Mouse (Mus musculus) bone marrow macrophage, adult 2 months (primary cell): ENCODE results near the gene Hyal3. TPM values are rescaled to one million over a fixed set of nuclear protein-coding genes. Genes with fewer than 3 reads are reported as not detected.

ENCODE experiments used
- H3K27ac ChIP-seq: 2 replicates; pipeline ENCODE4 v1.5.1; 2012; ENCODE audit warnings: low read depth, low read length; ENCODE audit not compliant: insufficient read depth
- H3K4me1 ChIP-seq: 2 replicates; pipeline ENCODE4 v1.6.1; 2012; ENCODE audit warnings: low read length; ENCODE audit not compliant: control insufficient read depth, insufficient read depth
- H3K4me3 ChIP-seq: 2 replicates; pipeline ENCODE4 v1.5.1; 2012; ENCODE audit warnings: mild to moderate bottlenecking, low read length, moderate library complexity; ENCODE audit not compliant: insufficient read depth
- CTCF ChIP-seq: IDR thresholded peaks from 2 replicates; pipeline ENCODE4 v1.5.1; 2012; ENCODE audit warnings: low read depth, mild to moderate bottlenecking, low read length, moderate library complexity
- POLR2A ChIP-seq: IDR thresholded peaks from 2 replicates; pipeline ENCODE4 v1.6.1; 2012; ENCODE audit warnings: mild to moderate bottlenecking, low read depth, low read length, borderline replicate concordance
- polyA plus RNA-seq: library from polyadenylated mRNA; stranded (reverse); fragments of >200 nt; gene quantifications from 2 replicates; pipeline ENCODE4 v1.2.4, GENCODE M21; 2012; ENCODE audit not compliant: missing spikeins, insufficient read depth, insufficient read length

Gene Hyal3
- polyA plus RNA-seq, 1 experiment: 0.29 TPM

DNA sequence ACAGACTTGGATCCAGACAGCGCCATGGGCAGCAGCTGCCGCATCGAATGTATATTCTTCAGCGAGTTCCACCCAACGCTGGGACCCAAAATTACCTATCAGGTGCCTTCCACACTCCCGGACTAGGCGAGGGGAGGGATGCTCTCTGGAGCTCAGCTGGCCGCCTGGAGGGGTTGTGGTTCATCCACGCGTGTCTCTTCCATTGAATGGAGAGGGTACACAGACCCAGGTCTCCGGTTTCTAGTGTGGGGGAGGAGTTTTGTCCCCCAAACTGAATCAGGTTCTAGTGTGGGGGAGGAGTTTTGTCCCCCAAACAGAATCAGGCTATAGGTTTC lies 38.3 kb upstream of the Hyal3 start:
- no peak overlapping the region for H3K27ac ChIP-seq
- peak overlapping the region; percentile 67 for H3K4me3 ChIP-seq
- TF ChIP-seq POLR2A (no peak), CTCF (no peak)
- peaks cover 10% of the 10 kb centered on the region for H3K4me1 ChIP-seq

DNA sequence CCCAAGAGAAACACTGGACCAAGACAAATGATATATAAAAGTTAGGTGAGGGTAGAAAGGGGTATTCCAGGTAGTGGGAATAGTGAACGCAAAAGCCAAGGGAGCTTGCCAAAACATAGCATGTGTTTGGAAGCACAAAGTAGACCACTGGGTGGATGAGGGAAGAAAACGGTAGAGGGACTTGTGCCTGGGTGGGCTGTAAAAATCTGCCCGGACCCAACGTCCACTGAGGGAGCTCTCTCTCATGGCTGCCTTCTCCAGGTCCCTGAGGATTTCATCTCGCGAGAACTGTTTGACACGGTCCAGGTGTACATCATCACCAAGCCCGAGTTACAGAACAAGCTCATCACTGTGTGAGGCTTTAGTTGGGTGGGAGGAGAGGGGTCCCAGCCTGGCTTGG lies 37.9 kb upstream of the Hyal3 start:
- H3K27ac ChIP-seq: no peak overlapping the region
- TF ChIP-seq CTCF (no peak), POLR2A (no peak)
- H3K4me3 ChIP-seq: peak overlapping the region; percentile 67
- peaks cover 14% of the 10 kb centered on the region for H3K4me1 ChIP-seq

DNA sequence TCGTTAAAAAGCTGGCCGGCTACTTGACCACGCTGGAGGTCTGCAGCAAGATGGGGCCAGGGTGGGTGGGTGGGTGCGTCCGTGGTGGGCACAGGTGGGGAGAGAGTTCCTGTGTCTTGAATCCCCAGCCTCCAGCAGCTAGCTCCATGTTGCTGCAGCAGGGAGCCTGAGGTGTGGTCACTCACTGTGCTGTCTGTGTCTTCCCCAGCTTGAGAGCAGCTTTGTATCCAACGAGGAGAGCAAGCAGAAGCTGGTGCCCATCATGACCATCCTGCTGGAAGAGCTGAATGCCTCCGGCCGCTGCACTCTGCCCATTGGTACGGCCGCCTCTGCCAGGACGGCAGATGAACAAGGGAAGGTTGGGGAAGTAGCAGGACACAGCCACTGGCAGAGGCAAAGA lies 37.3 kb upstream of the Hyal3 start:
- Histone ChIP-seq H3K4me3 (no peak overlapping the region), H3K4me1 (peaks cover 19% of the 10 kb centered on the region), H3K27ac (no peak overlapping the region)
- no peak for TF ChIP-seq CTCF
- TF ChIP-seq POLR2A: no peak

DNA sequence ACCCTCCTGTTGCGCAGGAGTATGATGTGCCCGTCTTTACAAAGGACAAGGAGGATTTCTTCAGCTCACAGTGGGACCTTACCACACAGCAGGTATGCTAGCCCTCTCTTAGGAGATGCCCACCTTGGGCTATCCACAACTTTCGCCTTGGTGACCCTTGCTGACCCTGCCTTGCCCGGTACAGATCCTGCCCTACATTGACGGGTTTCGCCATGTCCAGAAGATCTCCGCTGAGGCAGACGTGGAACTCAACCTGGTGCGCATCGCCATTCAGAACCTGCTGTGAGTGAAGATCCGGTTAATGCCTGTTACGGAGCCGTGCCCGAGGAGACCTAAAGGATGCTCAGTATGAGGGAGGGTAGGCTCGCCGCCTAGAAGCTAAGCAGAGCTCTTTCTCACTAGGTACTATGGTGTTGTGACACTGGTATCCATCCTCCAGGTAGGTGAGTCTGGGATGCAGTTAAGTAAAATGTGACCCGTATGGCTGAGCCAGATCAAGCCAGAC lies 36.4 kb upstream of the Hyal3 start:
- H3K27ac ChIP-seq: no peak overlapping the region

DNA sequence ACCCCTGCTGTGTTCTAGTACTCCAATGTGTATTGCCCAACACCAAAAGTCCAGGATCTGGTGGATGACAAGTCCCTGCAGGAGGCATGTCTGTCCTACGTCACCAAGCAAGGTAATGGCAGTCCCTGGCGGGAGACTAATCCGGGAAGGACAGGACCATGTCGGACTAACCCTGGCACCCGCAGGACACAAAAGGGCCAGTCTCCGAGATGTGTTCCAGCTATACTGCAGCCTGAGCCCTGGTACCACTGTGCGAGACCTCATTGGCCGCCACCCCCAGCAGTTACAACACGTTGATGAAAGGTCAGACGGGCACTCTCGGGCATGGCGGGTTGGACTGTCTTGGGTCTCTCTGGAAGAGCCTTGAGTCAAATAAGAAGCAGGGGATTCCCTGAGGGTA lies 35.9 kb upstream of the Hyal3 start:
- H3K4me3 ChIP-seq: no peak overlapping the region
- no peak overlapping the region for H3K27ac ChIP-seq
- H3K4me1 ChIP-seq: peaks cover 23% of the 10 kb centered on the region
- TF ChIP-seq POLR2A (no peak), CTCF (no peak)

More for the DNA sequence above, 36.4 kb upstream of the Hyal3 start:
- TF ChIP-seq POLR2A: no peak
- no peak for TF ChIP-seq CTCF
- no peak overlapping the region for H3K4me3 ChIP-seq
- peaks cover 23% of the 10 kb centered on the region for H3K4me1 ChIP-seq

DNA sequence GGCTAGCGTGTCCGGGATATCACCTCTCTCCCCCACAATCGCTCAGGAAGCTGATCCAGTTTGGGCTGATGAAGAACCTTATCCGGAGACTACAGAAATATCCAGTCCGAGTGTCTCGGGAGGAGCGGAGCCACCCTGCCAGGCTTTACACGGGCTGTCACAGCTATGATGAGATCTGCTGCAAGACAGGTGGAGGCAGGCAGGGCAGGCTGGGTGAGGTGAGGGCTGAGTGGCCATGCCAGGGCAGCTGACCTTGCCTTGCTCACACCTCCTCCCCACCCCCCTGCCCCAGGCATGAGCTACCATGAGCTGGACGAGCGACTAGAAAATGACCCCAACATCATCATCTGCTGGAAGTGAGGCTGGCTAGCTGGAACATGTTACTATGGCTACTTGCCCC lies 35.4 kb upstream of the Hyal3 start:
- Histone ChIP-seq H3K4me3 (no peak overlapping the region), H3K4me1 (peaks cover 23% of the 10 kb centered on the region), H3K27ac (no peak overlapping the region)
- no peak for TF ChIP-seq POLR2A
- TF ChIP-seq CTCF: no peak

DNA sequence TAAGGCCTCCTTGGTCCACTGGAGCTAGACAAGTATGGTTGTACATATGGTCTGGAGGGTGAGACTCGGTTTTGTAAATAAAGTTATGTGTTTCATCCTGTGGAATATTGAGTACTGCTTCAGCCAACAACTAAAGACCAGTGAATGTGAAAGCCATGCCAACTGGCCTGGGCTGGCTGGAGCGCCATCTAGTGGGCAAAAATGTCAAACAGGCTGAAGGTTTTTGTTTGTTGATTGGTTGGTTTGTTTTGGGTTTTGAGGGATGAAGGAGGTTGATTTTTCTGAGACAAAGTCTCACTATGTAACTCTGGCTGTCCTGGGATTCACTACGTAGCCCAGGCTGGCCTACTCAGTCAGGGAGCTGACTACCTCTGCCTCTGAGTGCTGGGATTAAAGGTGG lies 35.0 kb upstream of the Hyal3 start:
- Histone ChIP-seq H3K4me3 (no peak overlapping the region), H3K4me1 (peaks cover 23% of the 10 kb centered on the region)
- TF ChIP-seq POLR2A (no peak), CTCF (peak; percentile 98)

DNA sequence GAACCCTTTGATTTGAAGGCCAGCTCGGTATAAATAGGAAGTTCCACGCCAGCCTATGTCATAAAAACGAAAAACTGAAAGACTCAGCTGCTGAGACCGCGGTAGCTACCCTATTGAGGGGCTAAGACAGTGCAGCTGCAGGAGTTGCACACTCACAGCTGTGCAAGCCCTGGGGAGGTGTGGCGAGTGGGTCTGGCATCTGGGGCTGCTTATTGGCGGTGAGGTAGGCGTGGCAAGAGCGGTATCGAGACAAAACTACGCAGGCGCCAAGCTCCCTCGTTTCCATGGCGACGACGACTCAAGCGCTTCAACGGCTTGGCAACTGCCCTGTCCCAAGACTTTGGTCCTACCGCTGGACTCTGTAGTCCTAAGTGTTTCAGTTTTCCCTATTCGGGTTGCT lies 33.6 kb upstream of the Hyal3 start, which contains the start of gene Zmynd10:
Gene Zmynd10, plus strand, starts transcription at position 273 of the 400 bp plus-strand sequence.
- peaks cover 29% of the 10 kb centered on the region for H3K4me1 ChIP-seq
- 0 out of 2 replicates have a peak within 1 kb of the TSS, but pooled peaks have one; percentile 21 for H3K4me3 ChIP-seq
- no peak within 1 kb of the TSS for H3K27ac ChIP-seq
- TF ChIP-seq POLR2A (no peak), CTCF (no peak)

More for the DNA sequence above, 35.0 kb upstream of the Hyal3 start:
- no peak overlapping the region for H3K27ac ChIP-seq

DNA sequence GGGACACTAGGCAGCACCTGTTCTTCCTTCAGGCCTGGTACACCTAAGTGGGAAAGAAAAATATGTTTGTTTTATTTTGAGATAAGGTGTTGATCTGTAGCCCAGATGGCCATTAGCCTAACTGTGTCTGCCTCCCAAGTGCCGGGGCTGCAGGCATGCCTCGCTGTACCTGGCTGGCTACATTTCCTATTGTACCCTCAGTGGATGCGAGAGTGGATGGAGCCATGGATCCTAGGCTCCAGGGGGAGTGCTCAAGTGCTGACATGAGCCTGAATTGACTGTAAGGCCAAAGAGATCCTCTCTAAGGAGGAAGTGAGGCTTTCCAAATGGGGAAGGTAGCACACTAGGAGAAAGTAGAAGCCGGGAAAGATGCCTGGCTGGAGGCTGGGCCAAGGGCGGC lies 32.7 kb upstream of the Hyal3 start:
- H3K4me3 ChIP-seq: no peak overlapping the region
- TF ChIP-seq POLR2A (no peak), CTCF (no peak)
- no peak overlapping the region for H3K27ac ChIP-seq
- peaks cover 29% of the 10 kb centered on the region for H3K4me1 ChIP-seq

DNA sequence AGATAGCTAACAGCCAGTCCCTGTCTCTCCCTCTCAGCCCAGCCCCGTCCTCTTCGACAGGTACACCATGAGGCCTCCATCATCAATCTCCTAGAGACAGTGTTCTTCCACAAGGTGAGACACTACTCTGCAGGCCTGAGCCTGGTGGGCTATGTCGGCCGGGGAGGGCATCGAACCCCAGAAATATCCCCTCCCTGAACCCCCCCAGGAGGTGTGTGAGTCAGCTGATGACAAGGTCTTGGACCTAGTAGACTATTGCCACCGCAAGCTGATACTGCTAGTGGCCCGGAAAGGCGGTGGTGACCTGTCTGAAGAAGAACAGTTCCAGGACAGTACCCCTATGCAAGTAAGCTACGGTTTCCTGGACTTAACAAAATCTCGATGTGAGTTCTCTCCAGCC lies 31.8 kb upstream of the Hyal3 start:
- TF ChIP-seq CTCF: no peak
- no peak for TF ChIP-seq POLR2A
- H3K4me1 ChIP-seq: peaks cover 34% of the 10 kb centered on the region
- H3K27ac ChIP-seq: no peak overlapping the region
- H3K4me3 ChIP-seq: no peak overlapping the region
